ENCODE assay signal across 8 mouse cellular contexts in the genomic region with DNA sequence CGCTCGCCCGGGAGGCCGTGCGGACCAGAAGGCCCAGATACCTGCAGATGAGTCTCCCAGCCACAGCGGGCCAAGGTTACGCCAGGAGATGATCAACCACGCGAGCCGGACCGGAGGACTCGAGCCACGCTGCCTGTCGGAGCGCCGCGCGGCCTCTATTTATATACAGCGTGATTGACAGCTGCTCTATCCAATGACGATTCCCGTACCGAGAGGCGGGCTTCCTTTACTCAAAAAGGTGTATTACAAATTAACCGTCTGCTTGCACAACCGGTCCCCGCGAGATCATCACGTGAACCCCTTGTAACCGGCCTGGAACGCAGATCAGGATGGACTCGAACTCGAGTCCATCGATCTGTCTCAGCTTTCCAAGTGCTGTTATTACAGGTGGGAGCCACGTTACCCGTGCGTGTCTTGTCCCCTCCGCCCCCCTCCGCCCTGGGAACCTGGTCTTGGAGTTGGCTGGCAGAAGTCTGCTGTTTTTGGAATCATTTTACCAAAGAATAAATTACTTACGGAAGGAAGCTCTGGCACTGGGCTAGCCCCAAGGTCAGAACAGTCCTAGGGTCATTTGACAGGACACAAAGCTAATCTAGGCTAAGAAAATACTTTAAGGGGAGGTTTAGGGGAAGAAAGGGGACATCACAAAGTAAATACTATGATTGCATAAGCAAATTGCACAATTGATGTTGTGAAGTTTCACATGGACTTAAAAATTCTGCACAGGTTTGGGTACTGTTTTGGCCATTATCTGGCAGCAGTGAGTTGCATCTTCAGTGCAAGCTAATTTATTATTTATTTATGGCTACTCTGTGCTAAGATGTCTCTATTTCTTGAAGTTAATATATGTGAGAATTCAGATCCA. TPM values are rescaled to one million over a fixed set of nuclear protein-coding genes. Genes with fewer than 3 reads are reported as not detected.
DNase-seq lines count a peak whose midpoint lies in the region; ATAC-seq and TF ChIP-seq lines count a peak whose summit lies in the region.

TSS of gene Sephs2 (minus strand) at position 131 of the 865 bp plus-strand sequence.

- H3K79me2 ChIP-seq in C2C12 (ENCODE audit: control insufficient read depth, insufficient read depth) (peaks cover 15% of the 10 kb centered on the region), myocyte (ENCODE audit: control insufficient read depth, insufficient read depth) (peaks cover 4% of the 10 kb centered on the region)
- H3K79me2 ChIP-seq in liver, adult 2 months (ENCODE audit: control insufficient read depth, insufficient read depth, low read length): peaks cover 16% of the 10 kb centered on the region

- DNase-seq in brain, embryonic 14.5 days (ENCODE audit: low read depth): peak; percentile 97
- peak; percentile 99 for DNase-seq in liver, adult 2 months (ENCODE audit: extremely low read depth, low read depth, low spot score)
- DNase-seq in splenic B cell, adult 2 months (ENCODE audit: low read depth, low spot score): peak; percentile 97

- H3K4me3 ChIP-seq in C2C12 (ENCODE audit: insufficient read depth, poor library complexity, severe bottlenecking) (peak within 1 kb of the TSS; percentile 55), myocyte (peak within 1 kb of the TSS; percentile 46)
- peak within 1 kb of the TSS; percentile 80 for H3K4me3 ChIP-seq in erythroblast, embryonic 14.5 days (replicated peaks)
- H3K4me3 ChIP-seq in heart, embryonic 11.5 days (ENCODE audit: low read depth, low read length): peak within 1 kb of the TSS; percentile 81
- H3K4me3 ChIP-seq in kidney, embryonic 16.5 days (ENCODE audit: low read length): peak within 1 kb of the TSS; percentile 93
- peak within 1 kb of the TSS; percentile 90 for H3K4me3 ChIP-seq in liver, adult 2 months (ENCODE audit: insufficient read depth, low read depth, low read length)

- no peaks in the 10 kb centered on the region for H3K27me3 ChIP-seq in C2C12 (ENCODE audit: control insufficient read depth, insufficient read depth, insufficient read length)
- H3K27me3 ChIP-seq in erythroblast, embryonic 14.5 days (ENCODE audit: control insufficient read depth): no peaks in the 10 kb centered on the region
- no peaks in the 10 kb centered on the region for H3K27me3 ChIP-seq in heart, embryonic 11.5 days (ENCODE audit: control insufficient read depth, insufficient read depth, low read length)
- no peaks in the 10 kb centered on the region for H3K27me3 ChIP-seq in kidney, embryonic 16.5 days (ENCODE audit: insufficient read depth, low read length)
- no peaks in the 10 kb centered on the region for H3K27me3 ChIP-seq in liver, adult 2 months (ENCODE audit: control insufficient read depth, insufficient read depth, low read length)
- H3K27me3 ChIP-seq in myocyte (ENCODE audit: control insufficient read depth, insufficient read depth, insufficient read length): no peaks in the 10 kb centered on the region
- no peaks in the 10 kb centered on the region for H3K27me3 ChIP-seq in splenic B cell, adult 2 months (ENCODE audit: control insufficient read depth, insufficient read depth, low read length, poor library complexity, severe bottlenecking)

- peak within 1 kb of the TSS; percentile 79 for H3K27ac ChIP-seq in heart, embryonic 11.5 days (ENCODE audit: low read depth, low read length)
- H3K27ac ChIP-seq in kidney, embryonic 16.5 days (ENCODE audit: low read length): peak within 1 kb of the TSS; percentile 92
- peak within 1 kb of the TSS; percentile 99 for H3K27ac ChIP-seq in liver, adult 2 months (replicated peaks; ENCODE audit: insufficient read depth, low read depth, low read length)

- H3K9me3 ChIP-seq in erythroblast, embryonic 14.5 days (ENCODE audit: control insufficient read depth, low read length): peaks cover 1% of the 10 kb centered on the region; the same call in 1 of the 2 replicates
- H3K9me3 ChIP-seq in heart, embryonic 11.5 days (replicated peaks; ENCODE audit: control insufficient read depth, low read length): no peaks in the 10 kb centered on the region
- peaks cover 2% of the 10 kb centered on the region; the same call in 1 of the 2 replicates for H3K9me3 ChIP-seq in kidney, embryonic 16.5 days (ENCODE audit: low read length)

- WGBS in heart, embryonic 11.5 days (ENCODE audit: insufficient replicate concordance): 3% methylated on average over 39 of the region's 39 CpGs
- whole genome bisulfite sequencing in kidney, embryonic 16.5 days: 1% methylated on average over 39 of the region's 39 CpGs
- WGBS in liver, adult 2 months: under 1% methylated on average over 39 of the region's 39 CpGs

- no peaks in the 10 kb centered on the region for H3K36me3 ChIP-seq in C2C12 (ENCODE audit: control insufficient read depth, insufficient read depth)
- H3K36me3 ChIP-seq in erythroblast, embryonic 14.5 days (ENCODE audit: control insufficient read depth): peaks cover 38% of the 10 kb centered on the region
- peaks cover 7% of the 10 kb centered on the region for H3K36me3 ChIP-seq in heart, embryonic 11.5 days (ENCODE audit: control insufficient read depth, insufficient read depth, low read length)
- peaks cover 31% of the 10 kb centered on the region for H3K36me3 ChIP-seq in kidney, embryonic 16.5 days (ENCODE audit: insufficient read depth, low read length)
- peaks cover 18% of the 10 kb centered on the region for H3K36me3 ChIP-seq in liver, adult 2 months (ENCODE audit: control insufficient read depth, insufficient read depth, low read length)
- no peaks in the 10 kb centered on the region for H3K36me3 ChIP-seq in myocyte (ENCODE audit: control insufficient read depth, insufficient read depth)
- peaks cover 4% of the 10 kb centered on the region; the same call in 1 of the 2 replicates for H3K36me3 ChIP-seq in splenic B cell, adult 2 months (ENCODE audit: control insufficient read depth, insufficient read depth, low read length, poor library complexity, severe bottlenecking)

- no peak for TF ChIP-seq CTCF in C2C12 (IDR thresholded peaks at IDR 0.05; ENCODE audit: control insufficient read depth, insufficient read depth, insufficient read length)
- TF ChIP-seq CTCF in brain, embryonic 14.5 days (IDR thresholded peaks at IDR 0.05; ENCODE audit: borderline replicate concordance, extremely low read depth, insufficient read depth, insufficient read length): no peak
- 0 out of 2 replicates have a peak, but pooled peaks have one; percentile 3 for TF ChIP-seq CTCF in liver, adult 2 months (IDR thresholded peaks at IDR 0.05; ENCODE audit: low read depth, low read length)

- H3K9ac ChIP-seq in heart, embryonic 11.5 days (ENCODE audit: low read depth, low read length): peak within 1 kb of the TSS; percentile 92
- peak within 1 kb of the TSS; percentile 94 for H3K9ac ChIP-seq in kidney, embryonic 16.5 days (replicated peaks; ENCODE audit: low read length)
- peak within 1 kb of the TSS; percentile 80 for H3K9ac ChIP-seq in liver, adult 2 months (ENCODE audit: low read depth, low read length)

- peaks cover 10% of the 10 kb centered on the region for H3K79me3 ChIP-seq in C2C12 (ENCODE audit: low read depth)

- H3K4me1 ChIP-seq in erythroblast, embryonic 14.5 days (ENCODE audit: control insufficient read depth): peaks cover 53% of the 10 kb centered on the region
- peaks cover 11% of the 10 kb centered on the region for H3K4me1 ChIP-seq in heart, embryonic 11.5 days (ENCODE audit: control insufficient read depth, insufficient read depth, low read length)
- H3K4me1 ChIP-seq in kidney, embryonic 16.5 days (ENCODE audit: insufficient read depth, low read length): peaks cover 39% of the 10 kb centered on the region
- H3K4me1 ChIP-seq in liver, adult 2 months (ENCODE audit: control insufficient read depth, insufficient read depth, low read length): peaks cover 21% of the 10 kb centered on the region

- peak within 1 kb of the TSS; percentile 90 for H3ac ChIP-seq in C2C12 (ENCODE audit: control insufficient read depth, insufficient read length, low read depth)
- H3ac ChIP-seq in myocyte (ENCODE audit: control insufficient read depth, insufficient read length): peak within 1 kb of the TSS; percentile 82

- ATAC-seq in heart, embryonic 11.5 days (replicated peaks; ENCODE audit: insufficient number of reproducible peaks, low FRiP score, low TSS enrichment): peak; percentile 90
- peak; percentile 86 for ATAC-seq in kidney, embryonic 16.5 days (ENCODE audit: low FRiP score, low TSS enrichment)

- peak within 1 kb of the TSS; percentile 72 for H3K4me2 ChIP-seq in heart, embryonic 11.5 days
- H3K4me2 ChIP-seq in kidney, embryonic 16.5 days (replicated peaks; ENCODE audit: low read depth, low read length): peak within 1 kb of the TSS; percentile 86
- H3K4me2 ChIP-seq in myocyte (ENCODE audit: low read depth): peak within 1 kb of the TSS; percentile 76

- TF ChIP-seq POLR2A in brain, embryonic 14.5 days (IDR thresholded peaks at IDR 0.05; ENCODE audit: borderline replicate concordance, extremely low read depth, insufficient read depth, insufficient read length, poor library complexity, severe bottlenecking): peak; percentile 91; the same call in 1 of the 2 replicates
- peak; percentile 100 for TF ChIP-seq POLR2A in liver, adult 2 months (IDR thresholded peaks at IDR 0.05; ENCODE audit: extremely low read depth, insufficient read depth, low read length)
- peak; percentile 97 for TF ChIP-seq POLR2A in myocyte (IDR thresholded peaks at IDR 0.05; ENCODE audit: insufficient read length, low read depth)

TF ChIP-seq in C2C12, 6 proteins besides CTCF, POLR2A, EP300 and RAD21 (continues in another document):
- peak; percentile 70 for TF ChIP-seq USF1 (IDR thresholded peaks at IDR 0.05; ENCODE audit: low read depth)
- TF ChIP-seq MAX (IDR thresholded peaks at IDR 0.05): peak; percentile 71
- no peak for TF ChIP-seq FOSL1 (IDR thresholded peaks at IDR 0.05; ENCODE audit: insufficient read depth, low read length, poor library complexity, severe bottlenecking)
- no peak for TF ChIP-seq MYOG (IDR thresholded peaks at IDR 0.05; ENCODE audit: control insufficient read depth, extremely low read depth, insufficient read length)
- TF ChIP-seq CEBPB (IDR thresholded peaks at IDR 0.05; ENCODE audit: low read depth): peak; percentile 78

TF ChIP-seq in myocyte, 11 proteins besides CTCF, POLR2A, EP300 and RAD21 (continues in another document):
- peak; percentile 20 for TF ChIP-seq REST (IDR thresholded peaks at IDR 0.05; ENCODE audit: insufficient read depth, insufficient read length)
- TF ChIP-seq POLR2AphosphoS2 (IDR thresholded peaks at IDR 0.05; ENCODE audit: insufficient read length, low read depth): peak; percentile 93
- peak; percentile 42 for TF ChIP-seq USF1 (IDR thresholded peaks at IDR 0.05; ENCODE audit: low read depth)
- 0 out of 2 replicates have a peak, but pooled peaks have one; percentile 45 for TF ChIP-seq CEBPB (IDR thresholded peaks at IDR 0.05; ENCODE audit: insufficient read depth, poor library complexity, severe bottlenecking)
- no peak for TF ChIP-seq MAX (IDR thresholded peaks at IDR 0.05; ENCODE audit: low read depth)

RNA-seq across cellular contexts. Expression of gene Sephs2, which starts in this region (rescaled TPM):
- polyA plus RNA-seq in C2C12 (2012; fragmentation: generic; extraction: Trizol) (41.4 TPM), myocyte (2012; fragmentation: generic; extraction: Trizol) (17.2 TPM)
- 21.5 and 28.6 TPM in 2 replicates for polyA plus RNA-seq in brain, embryonic 14.5 days (2012; rRNA removed)
- 1.4 and 1.5 TPM in 2 replicates for polyA plus RNA-seq in erythroblast, embryonic 14.5 days (2012)
- polyA plus RNA-seq in heart, embryonic 11.5 days (2014; fragmentation: Nextera tagmentation; extraction: Ambion mirVana): 80.8 and 87.8 TPM in 2 replicates
- polyA plus RNA-seq in kidney, embryonic 16.5 days (2015; fragmentation: Nextera tagmentation; extraction: Ambion mirVana): 105 and 108 TPM in 2 replicates
- total RNA-seq in liver, adult 2 months (2014; rRNA removed): 939 and 948 TPM in 2 replicates
- 388 and 524 TPM in 2 replicates for polyA plus RNA-seq in liver, adult 2 months (2012; rRNA removed)

Comparison
In these comparisons a context has a peak if more than half of its experiments do, and no peak if none do; other contexts are left out.
1. Peak in every context shown above with its lines: DNase-seq, ATAC-seq, H3K4me3 ChIP-seq and H3K27ac ChIP-seq.